Comparison of ENCODE assay signal across 10 mouse cellular contexts in the genomic region with DNA sequence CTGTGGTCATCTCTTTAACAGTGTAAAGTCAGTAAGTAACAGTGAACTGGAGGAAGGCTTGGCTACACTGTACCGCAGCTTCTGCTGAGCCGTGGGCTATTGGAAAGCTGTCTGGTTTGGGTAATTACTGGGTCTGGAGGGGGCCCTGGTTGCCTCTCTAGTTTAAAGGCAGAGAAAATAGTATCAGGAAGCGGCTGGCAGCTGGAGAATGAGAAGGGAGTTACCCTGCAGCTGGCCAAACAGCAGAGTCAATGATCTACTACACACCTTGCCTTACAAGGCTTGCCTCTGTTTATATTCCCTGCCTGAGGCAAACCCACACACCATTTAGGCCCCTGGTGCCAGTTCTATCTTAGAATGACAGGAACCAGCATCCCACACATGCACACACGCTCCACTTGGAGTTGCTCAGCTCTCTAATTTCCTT.
DNase-seq lines count a peak whose midpoint lies in the region; ATAC-seq lines count a peak whose summit lies in the region.
"Had no signal": no experiment of that assay in that cellular context is flagged by ENCODE, and none has a peak within 500 bp of the region (broad histone marks: within the 10 kb centered on the region; RNA-seq: fewer than 3 reads in every experiment).

No protein-coding gene starts in this region.

- no peaks in the 10 kb centered on the region; the same call in 1 of the 2 replicates for H3K4me1 ChIP-seq in liver, embryonic 11.5 days (replicated peaks; ENCODE audit: control insufficient read depth, insufficient read depth, low read length)
- H3K4me1 ChIP-seq in hindbrain, embryonic 15.5 days (replicated peaks): peaks cover 13% of the 10 kb centered on the region
- peaks cover 18% of the 10 kb centered on the region; the same call in 1 of the 2 replicates for H3K4me1 ChIP-seq in stomach, embryonic 16.5 days (ENCODE audit: control insufficient read depth, insufficient read depth, low read length)

- no peak for DNase-seq in liver, embryonic 11.5 days (ENCODE audit: low spot score)
- no peak for DNase-seq in liver
- peak; percentile 12 to 35 for DNase-seq in kidney, postnatal 36 days
- no peak for DNase-seq in layer of hippocampus, adult 18-20 months (ENCODE audit: low spot score in 2 of 2)
- DNase-seq: heart, adult 18-20 months; lung, postnatal 10 days; right cerebral cortex, postnatal 4 days had no signal

- WGBS in liver, embryonic 11.5 days: 51% methylated on average over 4 of the region's 4 CpGs
- WGBS in hindbrain, embryonic 15.5 days: 37% methylated on average over 4 of the region's 4 CpGs
- 15% methylated on average over 4 of the region's 4 CpGs for WGBS in stomach, embryonic 16.5 days

- peak; percentile 20; the same call in 1 of the 2 replicates for ATAC-seq in liver, embryonic 11.5 days (replicated peaks; ENCODE audit: low FRiP score)
- 0 out of 2 replicates have a peak, but pooled peaks have one; percentile 43 for ATAC-seq in hindbrain, embryonic 15.5 days (ENCODE audit: low FRiP score, low read depth)
- peak; percentile 83 for ATAC-seq in stomach, embryonic 16.5 days (ENCODE audit: insufficient read depth, low FRiP score)
- no peak for ATAC-seq in megakaryocyte progenitor cell, adult 5-6 weeks (replicated peaks; ENCODE audit: poor library complexity)

- no peak overlapping the region for H3K4me3 ChIP-seq in liver, embryonic 11.5 days (ENCODE audit: low read depth, low read length)
- no peak overlapping the region for H3K4me3 ChIP-seq in hindbrain, embryonic 15.5 days
- no peak overlapping the region for H3K4me3 ChIP-seq in stomach, embryonic 16.5 days (replicated peaks; ENCODE audit: low read length)

- peak overlapping the region; percentile 9; the same call in 1 of the 2 replicates for H3K4me2 ChIP-seq in liver, embryonic 11.5 days
- H3K4me2 ChIP-seq in hindbrain, embryonic 15.5 days: no peak overlapping the region
- no peak overlapping the region for H3K4me2 ChIP-seq in stomach, embryonic 16.5 days (ENCODE audit: low read depth, low read length)

- H3K9me3 ChIP-seq in liver, embryonic 11.5 days (ENCODE audit: control insufficient read depth, low read length): no peaks in the 10 kb centered on the region
- no peaks in the 10 kb centered on the region for H3K9me3 ChIP-seq in hindbrain, embryonic 15.5 days
- H3K9me3 ChIP-seq in stomach, embryonic 16.5 days (replicated peaks; ENCODE audit: control insufficient read depth, low read length): no peaks in the 10 kb centered on the region

- peaks cover 6% of the 10 kb centered on the region; the same call in 1 of the 2 replicates for H3K36me3 ChIP-seq in liver, embryonic 11.5 days (ENCODE audit: control insufficient read depth, insufficient read depth, low read length)
- H3K36me3 ChIP-seq in hindbrain, embryonic 15.5 days: peaks cover 18% of the 10 kb centered on the region
- H3K36me3 ChIP-seq in stomach, embryonic 16.5 days (ENCODE audit: control insufficient read depth, insufficient read depth, low read length): peaks cover 9% of the 10 kb centered on the region

- H3K9ac ChIP-seq in liver, embryonic 11.5 days (ENCODE audit: low read depth, low read length): no peak overlapping the region
- no peak overlapping the region for H3K9ac ChIP-seq in hindbrain, embryonic 15.5 days
- peak overlapping the region; percentile 22; the same call in 1 of the 2 replicates for H3K9ac ChIP-seq in stomach, embryonic 16.5 days (ENCODE audit: low read length)

- H3K27me3 ChIP-seq in liver, embryonic 11.5 days (replicated peaks; ENCODE audit: control insufficient read depth, insufficient read depth, low read length): no peaks in the 10 kb centered on the region
- no peaks in the 10 kb centered on the region for H3K27me3 ChIP-seq in hindbrain, embryonic 15.5 days
- no peaks in the 10 kb centered on the region for H3K27me3 ChIP-seq in stomach, embryonic 16.5 days (ENCODE audit: control insufficient read depth, insufficient read depth, low read length)

- H3K27ac ChIP-seq in liver, embryonic 11.5 days (ENCODE audit: low read depth, low read length): no peak overlapping the region
- H3K27ac ChIP-seq in hindbrain, embryonic 15.5 days (replicated peaks): peak overlapping the region; percentile 62
- peak overlapping the region; percentile 75 for H3K27ac ChIP-seq in stomach, embryonic 16.5 days (ENCODE audit: low read length)

Comparison
In these comparisons a context has a peak if more than half of its experiments do, and no peak if none do; other contexts are left out.
1. DNase-seq: peak in kidney, postnatal 36 days (2 of 2); none in liver, embryonic 11.5 days (single experiment), liver (single experiment) and layer of hippocampus, adult 18-20 months (0 of 2).